Mouse (Mus musculus) right cerebral cortex, adult 18-20 months (tissue): ENCODE measurements around the gene Olfr155.

Source experiments
- DNase-seq: peaks from one replicate; pipeline ENCODE4 v3.0.0; 2022; ENCODE audit warnings: mixed read lengths

Gene Olfr155

DNA sequence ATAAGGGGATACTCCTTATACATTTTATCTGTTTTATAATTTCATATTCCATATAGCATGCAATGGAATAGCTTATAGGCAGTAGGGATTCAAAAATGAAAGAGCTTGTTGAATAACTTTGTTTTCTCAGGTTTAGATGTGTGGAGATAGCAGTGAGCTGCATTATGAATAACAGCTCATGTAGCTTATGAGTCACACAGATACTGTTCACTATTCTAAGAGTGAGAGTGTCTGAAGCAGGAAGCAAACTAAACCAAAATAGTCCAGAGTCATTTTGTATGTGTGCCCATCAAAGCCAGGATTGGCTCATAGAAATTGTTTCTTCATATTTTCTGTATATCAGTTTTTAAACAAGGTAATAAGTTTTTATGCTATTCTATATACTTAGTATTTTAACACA lies 45.8 kb downstream of the Olfr155 start:
- no peak for DNase-seq

DNA sequence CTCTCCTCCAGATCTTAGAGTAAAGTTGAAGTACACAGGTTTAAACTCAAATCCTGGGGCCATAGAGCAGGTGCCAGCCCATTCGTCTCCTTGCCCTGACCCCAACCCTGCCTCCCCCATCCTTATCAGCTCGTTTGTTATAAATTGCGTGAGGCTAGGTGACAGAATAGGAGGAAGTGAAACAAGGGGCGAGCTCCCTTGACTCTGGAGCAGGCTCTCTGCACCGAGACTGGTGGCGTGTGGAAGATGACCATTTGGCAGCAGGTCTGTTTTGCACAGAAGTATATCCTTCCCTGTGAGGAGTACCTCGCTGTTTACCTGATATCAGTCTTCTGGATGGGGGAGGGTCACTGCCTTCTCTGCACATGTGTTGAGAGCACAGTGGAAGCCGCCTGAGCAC lies 47.8 kb downstream of the Olfr155 start:
- DNase-seq = no peak

DNA sequence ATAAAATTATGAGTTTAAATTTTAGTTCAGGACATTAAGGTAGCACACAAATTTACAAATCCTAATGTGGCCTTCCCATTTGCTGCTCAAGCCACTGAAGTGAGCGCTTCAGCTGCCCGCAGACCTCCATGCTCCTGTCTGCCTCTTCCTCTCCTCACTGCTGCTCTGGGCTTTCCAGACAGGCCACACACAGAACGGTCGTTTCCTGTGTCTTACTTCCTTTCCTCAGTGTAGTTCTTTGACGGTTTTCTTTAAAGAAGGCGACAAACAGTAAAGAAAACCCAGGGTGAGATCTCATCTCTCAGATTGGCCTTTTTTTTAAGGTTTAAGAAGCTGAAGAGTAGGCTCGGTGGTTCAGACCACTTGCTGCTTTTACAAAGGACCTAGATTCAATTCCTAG lies 52.3 kb downstream of the Olfr155 start:
- DNase-seq = no peak

DNA sequence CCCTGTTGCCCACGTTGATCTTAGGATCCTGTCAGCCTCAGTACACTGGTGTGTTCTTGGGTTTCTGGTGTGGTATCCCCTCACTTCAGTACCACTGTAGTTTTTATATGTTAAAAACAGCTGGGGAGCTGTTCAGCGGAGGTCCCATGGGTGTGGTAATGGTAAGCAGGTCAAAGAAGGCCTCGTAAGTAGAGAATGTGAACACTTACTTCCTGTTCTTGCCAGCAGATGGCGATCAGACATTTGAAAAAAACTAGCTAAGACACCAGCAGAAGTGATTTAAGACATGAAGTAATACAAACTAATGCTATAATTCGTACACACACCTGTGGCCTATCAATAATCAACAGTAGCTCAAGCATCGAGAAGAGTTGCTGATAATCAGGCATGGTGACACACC lies 55.1 kb downstream of the Olfr155 start:
- peak; percentile 56 for DNase-seq
